Mouse (Mus musculus) liver, embryonic 14.5 days (tissue): Measurements from ENCODE around the gene Coq2. TPM values are rescaled to one million over a fixed set of nuclear protein-coding genes. Genes with fewer than 3 reads are reported as not detected.
A peak's percentile ranks its signal among the peaks of the same experiment; 100 is the strongest.

Experiments
- ATAC-seq: fragments of 200-750 bp; cut with Nextera tagmentation; 2 replicates; pipeline ENCODE4 v1.8.0; 2017; ENCODE audit warnings: moderate number of reproducible peaks, mild to moderate bottlenecking, moderate library complexity; ENCODE audit not compliant: insufficient read depth
- DNase-seq, 3 experiments: peaks; one replicate each; pipeline ENCODE4 v3.0.0-alpha.2; 2012 to 2013; ENCODE audit warnings: low read depth in 3 of 3, low spot score in 3 of 3
- H3K27ac ChIP-seq: fragments of 300-500 bp; sonication (generic); 2 replicates; pipeline ENCODE4 v1.5.1; 2014; ENCODE audit warnings: moderate library complexity, mild to moderate bottlenecking, control low read depth, inconsistent platforms
- H3K27me3 ChIP-seq: fragments of 300-500 bp; sonication (generic); 2 replicates; pipeline ENCODE4 v1.6.1; 2014; ENCODE audit warnings: mild to moderate bottlenecking, low read length, moderate library complexity; ENCODE audit not compliant: control insufficient read depth, insufficient read depth
- H3K36me3 ChIP-seq: fragments of 300-500 bp; sonication (generic); replicated peaks from 2 replicates; pipeline ENCODE4 v1.6.1; 2014; ENCODE audit warnings: low read depth; ENCODE audit not compliant: control insufficient read depth, insufficient read depth
- H3K4me1 ChIP-seq, 2 experiments: fragments of 200-500 bp in 1 of 2; fragments of 300-500 bp in 1 of 2; sonication (generic) in 1 of 2; replicated peaks; 2 replicates each; pipeline ENCODE4 v1.6.1; 2012 to 2014; ENCODE audit warnings: antibody characterized with exemption in 1 of 2, inconsistent platforms in 1 of 2, low read length in 1 of 2; ENCODE audit not compliant: control insufficient read depth in 2 of 2, insufficient read depth in 2 of 2
- H3K4me2 ChIP-seq: fragments of 300-500 bp; sonication (generic); 2 replicates; pipeline ENCODE4 v1.6.1; 2014; ENCODE audit warnings: low read depth, mild to moderate bottlenecking, control low read depth, moderate library complexity
- H3K4me3 ChIP-seq, 2 experiments: fragments of 200-500 bp in 1 of 2; fragments of 300-500 bp in 1 of 2; sonication (generic) in 1 of 2; 2 replicates each; pipeline ENCODE4 v1.5.1; 2012 to 2014; ENCODE audit warnings: low read depth in 2 of 2, low read length in 2 of 2, mild to moderate bottlenecking in 2 of 2, control low read depth in 1 of 2, inconsistent platforms in 1 of 2, moderate library complexity in 1 of 2; ENCODE audit not compliant: insufficient read depth in 1 of 2
- H3K9ac ChIP-seq: fragments of 300-500 bp; sonication (generic); replicated peaks from 2 replicates; pipeline ENCODE4 v1.6.1; 2014; ENCODE audit warnings: mild to moderate bottlenecking, control low read depth, moderate library complexity
- H3K9me3 ChIP-seq: fragments of 300-500 bp; sonication (generic); 2 replicates; pipeline ENCODE4 v1.6.1; 2016; ENCODE audit warnings: low read length, mixed read lengths; ENCODE audit not compliant: control insufficient read depth
- CTCF ChIP-seq: IDR thresholded peaks from 2 replicates; pipeline ENCODE4 v1.5.1; 2016; ENCODE audit warnings: antibody characterized with exemption, low read depth, control low read depth
- EP300 ChIP-seq: IDR thresholded peaks from 2 replicates; pipeline ENCODE4 v1.6.1; 2016; ENCODE audit warnings: antibody characterized with exemption, low read depth
- WGBS: fragments of 180-500 bp; shearing (Covaris S2); extraction: QIAGEN DNeasy Blood & Tissue Kit; methylation state at CpG from one replicate; pipeline ENCODE4 v1.1.7; 2014; ENCODE audit not compliant: insufficient replicate concordance; 5-methylcytosine and 5-hydroxymethylcytosine counted together
- polyA plus RNA-seq, 2 experiments: library from polyadenylated mRNA; depleted of rRNA in 1 of 2; stranded (reverse) in 1 of 2; unstranded in 1 of 2; fragments of >200 nt; fragmentation: Nextera tagmentation in 1 of 2; extraction: Ambion mirVana in 1 of 2; gene quantifications; 2 replicates each; pipeline versions ENCODE4 v1.2.1 to v1.2.3; 2012 to 2014

Gene Coq2
- polyA plus RNA-seq, 2 experiments, result 23.8 to 25.7 TPM

DNA sequence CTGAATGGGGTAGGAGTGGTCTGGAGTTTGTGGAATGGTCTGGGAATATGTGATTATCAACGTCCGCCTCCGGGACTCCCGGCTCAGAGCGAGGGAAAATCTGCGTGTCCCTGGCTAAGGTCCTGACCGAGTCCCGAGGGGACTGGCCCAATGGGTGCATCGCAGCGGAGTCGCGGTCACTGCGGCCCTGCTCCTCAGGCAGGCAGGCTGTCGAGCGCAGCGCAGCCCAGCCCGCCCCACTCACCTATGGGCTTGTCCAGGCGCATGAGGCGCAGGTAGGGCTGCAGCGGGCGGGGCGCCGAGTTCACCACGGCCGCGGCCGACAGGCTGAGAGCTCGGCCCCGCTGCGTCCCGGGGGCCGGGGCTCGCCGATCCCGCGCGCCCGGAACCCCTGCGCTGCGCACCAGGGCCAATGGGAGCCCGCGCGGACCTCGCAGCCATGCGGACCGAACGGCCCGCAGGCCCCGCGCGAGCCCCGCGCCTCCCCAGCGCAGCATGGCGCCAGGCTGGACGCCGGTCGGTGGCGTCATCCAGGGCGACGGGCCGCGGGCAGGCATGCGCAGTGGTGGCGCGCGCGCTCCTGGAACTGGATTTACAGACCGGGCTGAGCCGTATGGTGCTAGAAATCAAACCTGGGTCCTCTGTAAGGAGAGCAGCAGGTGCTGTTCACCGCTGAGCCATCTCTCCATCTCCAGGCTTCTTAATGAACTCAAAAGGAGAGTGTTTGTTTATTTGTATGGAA is 1.0 kb downstream of the Coq2 start:
- peak overlapping the region; percentile 10; the same call in 1 of the 2 replicates for H3K27ac ChIP-seq
- TF ChIP-seq EP300 (no peak), CTCF (no peak)
- WGBS, result under 1% methylated on average over 67 of the region's 71 CpGs

DNA sequence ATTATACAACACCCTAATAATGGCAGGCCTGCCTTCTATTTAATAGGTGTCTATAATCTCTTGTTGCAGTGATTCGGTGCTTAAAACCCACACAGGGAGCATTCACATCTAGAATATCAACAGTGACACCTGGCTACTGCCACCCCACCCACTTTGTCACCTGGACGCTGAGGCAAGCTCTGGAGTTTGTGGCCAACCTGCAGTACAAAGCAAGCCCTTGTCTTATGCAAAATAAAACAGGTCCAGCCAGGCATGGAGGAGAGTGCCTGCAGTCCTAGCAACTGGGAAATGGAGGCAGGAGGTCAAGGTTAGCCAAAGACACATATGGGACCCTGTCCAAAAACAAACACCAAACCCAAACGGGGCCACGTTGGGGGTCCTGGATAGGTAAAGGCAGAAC is 2.5 kb downstream of the Coq2 start:
- Histone ChIP-seq H3K27me3 (no peaks in the 10 kb centered on the region), H3K4me2 (no peak overlapping the region), H3K27ac (no peak overlapping the region), H3K4me1 (peaks cover 4 to 9% of the 10 kb centered on the region in 2 experiments; a peak in 2 of 4 replicates), H3K9me3 (no peaks in the 10 kb centered on the region), H3K9ac (no peak overlapping the region), H3K4me3 (no peak overlapping the region), H3K36me3 (no peaks in the 10 kb centered on the region)
- 64% methylated on average over 4 of the region's 4 CpGs for WGBS
- ATAC-seq, result no peak
- no peak for DNase-seq
- TF ChIP-seq EP300, result no peak
- no peak for TF ChIP-seq CTCF

More for the DNA sequence above, 1.0 kb downstream of the Coq2 start:
- Histone ChIP-seq H3K9ac (peak overlapping the region; percentile 79), H3K27me3 (no peaks in the 10 kb centered on the region), H3K36me3 (no peaks in the 10 kb centered on the region), H3K9me3 (no peaks in the 10 kb centered on the region), H3K4me1 (peaks cover 4 to 9% of the 10 kb centered on the region in 2 experiments; a peak in 2 of 4 replicates), H3K4me3 (peak overlapping the region; percentile 88 to 97), H3K4me2 (peak overlapping the region; percentile 89)
- DNase-seq, result peak; percentile 66 to 71 (median 69)
- peak; percentile 94 for ATAC-seq

DNA sequence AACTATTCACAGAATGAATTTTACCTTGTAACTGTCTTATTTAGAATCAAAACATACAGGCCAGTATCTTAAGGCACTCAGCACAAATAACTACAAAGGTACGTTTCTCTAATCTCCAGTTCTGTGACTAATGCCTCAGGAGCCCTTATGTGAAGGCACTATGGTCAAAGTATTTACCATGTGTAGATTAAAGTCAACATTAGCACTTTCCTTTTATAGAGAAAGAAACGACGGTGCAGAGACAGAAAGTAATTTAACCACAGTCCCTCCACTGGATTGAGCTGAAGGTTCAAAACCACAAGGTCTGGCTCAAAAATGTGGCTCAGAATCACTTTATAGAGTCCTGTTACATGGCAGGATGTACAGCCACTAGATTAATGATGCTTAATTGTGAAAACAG is 3.0 kb downstream of the Coq2 start:
- H3K9me3 ChIP-seq, result no peaks in the 10 kb centered on the region
- no peak for ATAC-seq
- DNase-seq, result no peak
- no peak overlapping the region for H3K4me3 ChIP-seq
- H3K4me1 ChIP-seq, result peaks cover 4 to 9% of the 10 kb centered on the region in 2 experiments; a peak in 2 of 4 replicates
- 55% methylated on average over 3 of the region's 3 CpGs for WGBS
- H3K27me3 ChIP-seq, result no peaks in the 10 kb centered on the region
- no peak overlapping the region for H3K27ac ChIP-seq
- TF ChIP-seq EP300, result no peak
- no peak for TF ChIP-seq CTCF
- no peak overlapping the region for H3K9ac ChIP-seq
- no peak overlapping the region for H3K4me2 ChIP-seq
- H3K36me3 ChIP-seq, result no peaks in the 10 kb centered on the region

DNA sequence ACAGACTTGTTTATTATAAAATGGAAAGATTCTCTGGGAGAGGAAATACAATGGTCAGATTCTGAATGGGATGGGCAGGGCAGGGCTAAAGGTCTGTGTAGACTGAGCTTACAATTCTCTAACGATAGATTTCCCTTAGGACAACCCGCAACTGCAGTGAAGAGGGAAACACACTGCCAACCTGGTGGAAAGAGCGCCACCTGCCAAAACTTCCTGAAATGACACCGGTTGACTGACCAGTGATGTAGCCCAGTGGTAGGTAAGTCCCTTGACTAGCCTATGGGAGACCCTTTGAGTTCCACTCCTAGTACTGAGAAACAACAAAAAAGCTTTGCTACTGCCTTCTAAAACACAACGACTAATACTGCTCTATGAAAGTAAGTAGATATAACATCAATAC is 3.5 kb downstream of the Coq2 start:
- no peaks in the 10 kb centered on the region for H3K36me3 ChIP-seq
- H3K27ac ChIP-seq, result no peak overlapping the region
- ATAC-seq, result no peak
- H3K9ac ChIP-seq, result no peak overlapping the region
- H3K4me1 ChIP-seq, result peaks cover 4 to 9% of the 10 kb centered on the region in 2 experiments; a peak in 2 of 4 replicates
- H3K4me3 ChIP-seq, result no peak overlapping the region
- 26% methylated on average over 5 of the region's 5 CpGs for whole genome bisulfite sequencing
- peak in 2 of 3 experiments; percentile 32 to 34 for DNase-seq
- TF ChIP-seq CTCF (peak; percentile 81), EP300 (no peak)
- no peak overlapping the region for H3K4me2 ChIP-seq
- H3K9me3 ChIP-seq, result no peaks in the 10 kb centered on the region
- H3K27me3 ChIP-seq, result no peaks in the 10 kb centered on the region

DNA sequence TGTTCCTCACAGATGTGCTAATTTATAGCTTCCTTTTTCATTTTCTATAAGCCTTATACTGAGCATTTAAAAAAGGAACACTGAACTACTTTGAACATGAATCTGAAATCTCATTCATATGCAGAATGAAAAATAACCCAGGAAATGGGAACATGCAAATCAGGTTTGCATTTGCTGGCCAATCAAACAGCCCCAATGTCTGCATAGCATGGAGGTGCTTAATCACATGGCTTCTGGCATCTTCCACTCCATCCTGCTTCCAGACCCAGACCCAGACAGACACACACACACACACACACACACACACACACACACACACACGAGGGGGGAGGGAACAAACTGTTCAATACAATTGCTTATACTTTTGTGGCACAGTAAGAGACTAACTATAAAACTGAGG is 8.0 kb downstream of the Coq2 start:
- 53% methylated on average over 1 of the region's 1 CpGs for WGBS
- DNase-seq (no peak), ATAC-seq (no peak)
- Histone ChIP-seq H3K4me1 (no peaks in the 10 kb centered on the region; a peak in 1 of 4 replicates), H3K27ac (no peak overlapping the region), H3K4me2 (no peak overlapping the region), H3K36me3 (peaks cover 7% of the 10 kb centered on the region; the same call in 1 of the 2 replicates), H3K9me3 (no peaks in the 10 kb centered on the region), H3K27me3 (no peaks in the 10 kb centered on the region), H3K9ac (no peak overlapping the region), H3K4me3 (no peak overlapping the region)
- TF ChIP-seq CTCF, result no peak
- TF ChIP-seq EP300, result no peak
